Mouse (Mus musculus): ENCODE measurements at regions not wholly inside any gene's neighbourhood (a gene's known extent, or its start where the extent isn't known, plus 50 kb on each side); places are given as distances from the start of the nearest gene placed in this dataset.

- Histone ChIP-seq H3K36me3 (ENCODE audit: control insufficient read depth, insufficient read depth, low read length) (no peaks in the 10 kb centered on the region), H3K4me3 (ENCODE audit: low read depth, low read length) (no peak overlapping the region)
Observed at GRCm38 (mm10) chr1:81594606-81595005, 517.9 kb downstream of the Nyap2 start.

GRCm38 (mm10) chr1:81608772-81609171, 532.0 kb downstream of the Nyap2 start:
- WGBS, result 44% methylated on average over 1 of the region's 1 CpGs
- Histone ChIP-seq H3K9ac (ENCODE audit: low read depth, low read length) (no peak overlapping the region), H3K27ac (ENCODE audit: low read depth, low read length) (no peak overlapping the region), H3K9me3 (ENCODE audit: control insufficient read depth, low read length) (no peaks in the 10 kb centered on the region), H3K36me3 (ENCODE audit: control insufficient read depth, insufficient read depth, low read length) (no peaks in the 10 kb centered on the region), H3K4me2 (no peak overlapping the region), H3K4me1 (replicated peaks; ENCODE audit: control insufficient read depth, insufficient read depth, low read length) (no peaks in the 10 kb centered on the region), H3K27me3 (replicated peaks; ENCODE audit: control insufficient read depth, insufficient read depth, low read length) (no peaks in the 10 kb centered on the region), H3K4me3 (ENCODE audit: low read depth, low read length) (no peak overlapping the region)
- DNase-seq (ENCODE audit: low spot score) (no peak), ATAC-seq (replicated peaks; ENCODE audit: low FRiP score) (no peak)

More at GRCm38 (mm10) chr1:81594606-81595005, 517.9 kb downstream of the Nyap2 start:
- DNase-seq (ENCODE audit: low spot score) (no peak), ATAC-seq (replicated peaks; ENCODE audit: low FRiP score) (no peak)
- no peak overlapping the region for H3K4me2 ChIP-seq
- no peaks in the 10 kb centered on the region for H3K27me3 ChIP-seq (replicated peaks; ENCODE audit: control insufficient read depth, insufficient read depth, low read length)
- H3K27ac ChIP-seq (ENCODE audit: low read depth, low read length), result no peak overlapping the region
- H3K4me1 ChIP-seq (replicated peaks; ENCODE audit: control insufficient read depth, insufficient read depth, low read length), result no peaks in the 10 kb centered on the region
- no peaks in the 10 kb centered on the region for H3K9me3 ChIP-seq (ENCODE audit: control insufficient read depth, low read length)
- 50% methylated on average over 3 of the region's 3 CpGs for WGBS
- no peak overlapping the region for H3K9ac ChIP-seq (ENCODE audit: low read depth, low read length)

- 72% methylated on average over 2 of the region's 2 CpGs for WGBS
Observed at GRCm38 (mm10) chr1:81618880-81619279, 542.1 kb downstream of the Nyap2 start.

GRCm38 (mm10) chr1:81624141-81624540, 547.4 kb downstream of the Nyap2 start:
- ATAC-seq (replicated peaks; ENCODE audit: low FRiP score) (no peak), DNase-seq (ENCODE audit: low spot score) (no peak)
- no peaks in the 10 kb centered on the region for H3K27me3 ChIP-seq (replicated peaks; ENCODE audit: control insufficient read depth, insufficient read depth, low read length)
- no peaks in the 10 kb centered on the region for H3K9me3 ChIP-seq (ENCODE audit: control insufficient read depth, low read length)
- WGBS, result 82% methylated on average over 4 of the region's 4 CpGs
- no peaks in the 10 kb centered on the region for H3K36me3 ChIP-seq (ENCODE audit: control insufficient read depth, insufficient read depth, low read length)
- no peak overlapping the region for H3K9ac ChIP-seq (ENCODE audit: low read depth, low read length)
- H3K4me1 ChIP-seq (replicated peaks; ENCODE audit: control insufficient read depth, insufficient read depth, low read length), result no peaks in the 10 kb centered on the region
- no peak overlapping the region for H3K27ac ChIP-seq (ENCODE audit: low read depth, low read length)
- no peak overlapping the region for H3K4me3 ChIP-seq (ENCODE audit: low read depth, low read length)
- H3K4me2 ChIP-seq, result no peak overlapping the region

More at GRCm38 (mm10) chr1:81618880-81619279, 542.1 kb downstream of the Nyap2 start:
- H3K9ac ChIP-seq (ENCODE audit: low read depth, low read length), result no peak overlapping the region
- no peaks in the 10 kb centered on the region for H3K36me3 ChIP-seq (ENCODE audit: control insufficient read depth, insufficient read depth, low read length)
- H3K27ac ChIP-seq (ENCODE audit: low read depth, low read length), result no peak overlapping the region
- ATAC-seq (replicated peaks; ENCODE audit: low FRiP score), result no peak
- H3K27me3 ChIP-seq (replicated peaks; ENCODE audit: control insufficient read depth, insufficient read depth, low read length), result no peaks in the 10 kb centered on the region
- H3K4me1 ChIP-seq (replicated peaks; ENCODE audit: control insufficient read depth, insufficient read depth, low read length), result no peaks in the 10 kb centered on the region
- DNase-seq (ENCODE audit: low spot score), result no peak
- H3K9me3 ChIP-seq (ENCODE audit: control insufficient read depth, low read length), result no peaks in the 10 kb centered on the region
- H3K4me3 ChIP-seq (ENCODE audit: low read depth, low read length), result no peak overlapping the region
- H3K4me2 ChIP-seq, result no peak overlapping the region

GRCm38 (mm10) chr1:81632704-81633103, 556.0 kb downstream of the Nyap2 start:
- ATAC-seq (replicated peaks; ENCODE audit: low FRiP score), result no peak
- Histone ChIP-seq H3K4me1 (replicated peaks; ENCODE audit: control insufficient read depth, insufficient read depth, low read length) (no peaks in the 10 kb centered on the region), H3K9me3 (ENCODE audit: control insufficient read depth, low read length) (no peaks in the 10 kb centered on the region), H3K4me3 (ENCODE audit: low read depth, low read length) (no peak overlapping the region), H3K9ac (ENCODE audit: low read depth, low read length) (no peak overlapping the region), H3K27me3 (replicated peaks; ENCODE audit: control insufficient read depth, insufficient read depth, low read length) (no peaks in the 10 kb centered on the region), H3K4me2 (no peak overlapping the region), H3K36me3 (ENCODE audit: control insufficient read depth, insufficient read depth, low read length) (no peaks in the 10 kb centered on the region), H3K27ac (ENCODE audit: low read depth, low read length) (no peak overlapping the region)
- WGBS, result 61% methylated on average over 1 of the region's 1 CpGs
- DNase-seq (ENCODE audit: low spot score), result no peak

GRCm38 (mm10) chr1:81637357-81637756, 560.6 kb downstream of the Nyap2 start:
- DNase-seq (ENCODE audit: low spot score) (no peak), ATAC-seq (replicated peaks; ENCODE audit: low FRiP score) (no peak)
- no peaks in the 10 kb centered on the region for H3K4me1 ChIP-seq (replicated peaks; ENCODE audit: control insufficient read depth, insufficient read depth, low read length)
- H3K27ac ChIP-seq (ENCODE audit: low read depth, low read length), result no peak overlapping the region
- H3K4me2 ChIP-seq, result no peak overlapping the region
- no peaks in the 10 kb centered on the region for H3K27me3 ChIP-seq (replicated peaks; ENCODE audit: control insufficient read depth, insufficient read depth, low read length)
- H3K36me3 ChIP-seq (ENCODE audit: control insufficient read depth, insufficient read depth, low read length), result no peaks in the 10 kb centered on the region
- no peaks in the 10 kb centered on the region for H3K9me3 ChIP-seq (ENCODE audit: control insufficient read depth, low read length)
- H3K4me3 ChIP-seq (ENCODE audit: low read depth, low read length), result no peak overlapping the region
- H3K9ac ChIP-seq (ENCODE audit: low read depth, low read length), result no peak overlapping the region
- 68% methylated on average over 5 of the region's 5 CpGs for WGBS

- ATAC-seq (replicated peaks; ENCODE audit: low FRiP score) (no peak), DNase-seq (ENCODE audit: low spot score) (no peak)
- Histone ChIP-seq H3K4me2 (no peak overlapping the region), H3K9ac (ENCODE audit: low read depth, low read length) (no peak overlapping the region), H3K4me3 (ENCODE audit: low read depth, low read length) (no peak overlapping the region), H3K27me3 (replicated peaks; ENCODE audit: control insufficient read depth, insufficient read depth, low read length) (no peaks in the 10 kb centered on the region), H3K9me3 (ENCODE audit: control insufficient read depth, low read length) (no peaks in the 10 kb centered on the region), H3K4me1 (replicated peaks; ENCODE audit: control insufficient read depth, insufficient read depth, low read length) (no peaks in the 10 kb centered on the region), H3K27ac (ENCODE audit: low read depth, low read length) (no peak overlapping the region), H3K36me3 (ENCODE audit: control insufficient read depth, insufficient read depth, low read length) (no peaks in the 10 kb centered on the region)
- WGBS, result 86% methylated on average over 9 of the region's 9 CpGs
Observed at GRCm38 (mm10) chr1:81652990-81653717, 576.4 kb downstream of the Nyap2 start.

- Histone ChIP-seq H3K9ac (ENCODE audit: low read depth, low read length) (no peak overlapping the region), H3K27ac (ENCODE audit: low read depth, low read length) (no peak overlapping the region), H3K9me3 (ENCODE audit: control insufficient read depth, low read length) (no peaks in the 10 kb centered on the region), H3K4me1 (replicated peaks; ENCODE audit: control insufficient read depth, insufficient read depth, low read length) (no peaks in the 10 kb centered on the region), H3K27me3 (replicated peaks; ENCODE audit: control insufficient read depth, insufficient read depth, low read length) (no peaks in the 10 kb centered on the region), H3K4me2 (no peak overlapping the region), H3K36me3 (ENCODE audit: control insufficient read depth, insufficient read depth, low read length) (no peaks in the 10 kb centered on the region), H3K4me3 (ENCODE audit: low read depth, low read length) (no peak overlapping the region)
- DNase-seq (ENCODE audit: low spot score) (no peak), ATAC-seq (replicated peaks; ENCODE audit: low FRiP score) (no peak)
- WGBS, result 72% methylated on average over 4 of the region's 4 CpGs
Observed at GRCm38 (mm10) chr1:81661245-81661644, 571.7 kb upstream of the Gm9747 start.

- Histone ChIP-seq H3K36me3 (ENCODE audit: control insufficient read depth, insufficient read depth, low read length) (no peaks in the 10 kb centered on the region), H3K9ac (ENCODE audit: low read depth, low read length) (no peak overlapping the region), H3K27me3 (replicated peaks; ENCODE audit: control insufficient read depth, insufficient read depth, low read length) (no peaks in the 10 kb centered on the region), H3K4me3 (ENCODE audit: low read depth, low read length) (no peak overlapping the region), H3K4me1 (replicated peaks; ENCODE audit: control insufficient read depth, insufficient read depth, low read length) (no peaks in the 10 kb centered on the region), H3K9me3 (ENCODE audit: control insufficient read depth, low read length) (no peaks in the 10 kb centered on the region), H3K4me2 (no peak overlapping the region), H3K27ac (ENCODE audit: low read depth, low read length) (no peak overlapping the region)
- no peak for DNase-seq (ENCODE audit: low spot score)
- ATAC-seq (replicated peaks; ENCODE audit: low FRiP score), result no peak
- 78% methylated on average over 2 of the region's 2 CpGs for WGBS
Observed at GRCm38 (mm10) chr1:81671142-81671541, 561.8 kb upstream of the Gm9747 start.

Measured in liver, embryonic 11.5 days (tissue).